Mouse (Mus musculus): ENCODE measurements around the gene Galntl6. TPM values are rescaled to one million over a fixed set of nuclear protein-coding genes. Genes with fewer than 3 reads are reported as not detected.

Gene Galntl6
- polyA plus RNA-seq, 1 experiment from 2014 or later, result not detected

DNA sequence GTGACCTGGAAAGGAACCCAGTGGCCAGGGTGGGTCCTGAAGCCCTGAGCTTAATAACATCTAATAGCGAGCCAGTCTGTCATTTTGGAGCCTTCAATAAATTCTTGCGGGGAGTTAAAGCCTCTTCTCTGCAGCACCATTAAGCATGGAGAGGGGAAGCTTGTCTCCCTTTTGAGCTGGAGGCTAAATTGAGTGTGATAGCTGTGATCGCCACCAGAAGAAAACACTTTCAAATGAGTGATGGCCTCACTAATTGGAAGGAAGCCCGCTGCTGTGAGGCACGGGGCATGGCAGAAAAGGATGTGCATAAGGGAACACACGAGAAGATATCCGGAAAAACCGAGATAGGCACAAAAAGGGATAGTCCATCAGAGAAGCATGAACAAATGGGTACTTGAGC lies 694.6 kb downstream of the Galntl6 start:
- WGBS (ENCODE audit: insufficient replicate concordance), result 65% methylated on average over 8 of the region's 8 CpGs
- Histone ChIP-seq H3K4me3 (ENCODE audit: low read depth, low read length) (no peak overlapping the region), H3K36me3 (replicated peaks; ENCODE audit: insufficient read depth, low read length) (no peaks in the 10 kb centered on the region)

DNA sequence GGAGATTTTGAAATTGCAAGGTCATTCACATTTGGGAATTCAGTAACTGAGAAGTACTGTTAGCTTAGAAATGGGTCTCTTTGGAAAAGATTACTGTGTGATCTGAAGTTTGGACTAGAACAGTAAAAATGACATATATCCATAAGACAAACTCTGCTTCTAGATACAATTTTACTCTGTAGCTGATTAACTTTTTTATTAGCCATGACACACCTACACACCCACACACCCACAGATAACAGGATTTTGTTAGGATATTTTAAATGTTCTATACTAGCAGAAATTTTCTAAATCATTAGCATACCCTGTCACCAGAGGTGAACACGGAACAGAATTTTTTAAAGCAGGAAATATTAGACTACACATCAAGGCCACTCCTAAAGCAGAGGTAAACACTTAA lies 722.7 kb downstream of the Galntl6 start:
- Histone ChIP-seq H3K36me3 (replicated peaks; ENCODE audit: insufficient read depth, low read length) (no peaks in the 10 kb centered on the region), H3K9ac (replicated peaks) (no peak overlapping the region), H3K27ac (ENCODE audit: low read depth) (no peak overlapping the region), H3K4me3 (ENCODE audit: low read depth, low read length) (no peak overlapping the region), H3K4me1 (ENCODE audit: insufficient read depth) (no peaks in the 10 kb centered on the region), H3K27me3 (ENCODE audit: insufficient read depth, low read length) (no peaks in the 10 kb centered on the region), H3K4me2 (ENCODE audit: low read depth, low read length) (no peak overlapping the region), H3K9me3 (ENCODE audit: low read length) (no peaks in the 10 kb centered on the region)
- TF ChIP-seq EP300 (IDR thresholded peaks at IDR 0.05; ENCODE audit: low read depth) (no peak), CTCF (IDR thresholded peaks at IDR 0.05; ENCODE audit: low read depth) (no peak)
- DNase-seq, result no peak
- no peak for ATAC-seq
- WGBS (ENCODE audit: insufficient replicate concordance), result 63% methylated on average over 1 of the region's 1 CpGs

More for the DNA sequence above, 694.6 kb downstream of the Galntl6 start:
- H3K27ac ChIP-seq (ENCODE audit: low read depth), result no peak overlapping the region
- H3K27me3 ChIP-seq (ENCODE audit: insufficient read depth, low read length), result no peaks in the 10 kb centered on the region
- no peak overlapping the region for H3K4me2 ChIP-seq (ENCODE audit: low read depth, low read length)
- DNase-seq (no peak), ATAC-seq (no peak)
- H3K9me3 ChIP-seq (ENCODE audit: low read length), result no peaks in the 10 kb centered on the region
- TF ChIP-seq EP300 (IDR thresholded peaks at IDR 0.05; ENCODE audit: low read depth), result no peak
- TF ChIP-seq CTCF (IDR thresholded peaks at IDR 0.05; ENCODE audit: low read depth), result no peak
- no peak overlapping the region for H3K9ac ChIP-seq (replicated peaks)
- no peaks in the 10 kb centered on the region for H3K4me1 ChIP-seq (ENCODE audit: insufficient read depth)

- H3K4me2 ChIP-seq (ENCODE audit: low read depth, low read length), result no peak overlapping the region
- 19% methylated on average over 1 of the region's 1 CpGs for WGBS (ENCODE audit: insufficient replicate concordance)
- H3K4me3 ChIP-seq (ENCODE audit: low read depth, low read length), result no peak overlapping the region
- TF ChIP-seq CTCF (IDR thresholded peaks at IDR 0.05; ENCODE audit: low read depth) (peak; percentile 49), EP300 (IDR thresholded peaks at IDR 0.05; ENCODE audit: low read depth) (no peak)
- no peaks in the 10 kb centered on the region for H3K36me3 ChIP-seq (replicated peaks; ENCODE audit: insufficient read depth, low read length)
- H3K27me3 ChIP-seq (ENCODE audit: insufficient read depth, low read length), result no peaks in the 10 kb centered on the region
- ATAC-seq (no peak), DNase-seq (peak; percentile 13)
- H3K27ac ChIP-seq (ENCODE audit: low read depth), result no peak overlapping the region
- H3K9ac ChIP-seq (replicated peaks), result no peak overlapping the region
- H3K9me3 ChIP-seq (ENCODE audit: low read length), result no peaks in the 10 kb centered on the region
- H3K4me1 ChIP-seq (ENCODE audit: insufficient read depth), result no peaks in the 10 kb centered on the region
These were observed 765.5 kb downstream of the Galntl6 start for GRCm38 (mm10) chr8:58146961-58147360.

GRCm38 (mm10) chr8:58086733-58087132 lies 825.7 kb downstream of the Galntl6 start:
- Histone ChIP-seq H3K36me3 (replicated peaks; ENCODE audit: insufficient read depth, low read length) (no peaks in the 10 kb centered on the region), H3K4me1 (ENCODE audit: insufficient read depth) (no peaks in the 10 kb centered on the region), H3K4me2 (ENCODE audit: low read depth, low read length) (no peak overlapping the region), H3K9me3 (ENCODE audit: low read length) (no peaks in the 10 kb centered on the region), H3K27me3 (ENCODE audit: insufficient read depth, low read length) (no peaks in the 10 kb centered on the region), H3K9ac (replicated peaks) (no peak overlapping the region), H3K4me3 (ENCODE audit: low read depth, low read length) (no peak overlapping the region), H3K27ac (ENCODE audit: low read depth) (no peak overlapping the region)
- 73% methylated on average over 4 of the region's 4 CpGs for WGBS (ENCODE audit: insufficient replicate concordance)
- TF ChIP-seq EP300 (IDR thresholded peaks at IDR 0.05; ENCODE audit: low read depth), result no peak
- TF ChIP-seq CTCF (IDR thresholded peaks at IDR 0.05; ENCODE audit: low read depth), result no peak
- ATAC-seq (no peak), DNase-seq (no peak)

DNA sequence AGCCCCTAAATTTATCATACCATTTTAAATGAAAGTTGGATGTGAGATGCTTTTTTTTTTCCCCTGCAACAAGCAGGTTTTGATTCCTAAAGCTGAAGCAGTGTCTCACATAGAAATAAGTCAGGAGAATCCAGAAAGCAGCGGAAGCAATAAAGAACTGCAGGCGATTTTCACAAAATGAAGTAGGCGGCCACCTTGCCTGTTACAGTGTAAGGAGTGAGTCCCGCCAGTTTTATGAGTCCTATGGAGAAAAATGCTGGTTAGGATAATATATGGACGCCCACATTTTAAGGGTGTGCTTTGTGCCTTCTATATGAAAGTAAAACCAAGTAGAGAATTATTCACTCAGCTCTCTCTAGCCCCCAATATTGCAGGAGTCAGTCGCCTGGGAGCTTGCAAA lies 827.5 kb downstream of the Galntl6 start:
- H3K27me3 ChIP-seq (ENCODE audit: insufficient read depth, low read length), result no peaks in the 10 kb centered on the region
- TF ChIP-seq EP300 (IDR thresholded peaks at IDR 0.05; ENCODE audit: low read depth), result no peak
- ATAC-seq, result no peak
- DNase-seq, result no peak
- no peaks in the 10 kb centered on the region for H3K4me1 ChIP-seq (ENCODE audit: insufficient read depth)
- H3K36me3 ChIP-seq (replicated peaks; ENCODE audit: insufficient read depth, low read length), result no peaks in the 10 kb centered on the region
- H3K27ac ChIP-seq (ENCODE audit: low read depth), result no peak overlapping the region
- H3K4me2 ChIP-seq (ENCODE audit: low read depth, low read length), result no peak overlapping the region
- H3K9ac ChIP-seq (replicated peaks), result no peak overlapping the region
- 76% methylated on average over 6 of the region's 6 CpGs for WGBS (ENCODE audit: insufficient replicate concordance)
- no peaks in the 10 kb centered on the region for H3K9me3 ChIP-seq (ENCODE audit: low read length)
- H3K4me3 ChIP-seq (ENCODE audit: low read depth, low read length), result no peak overlapping the region

- Histone ChIP-seq H3K36me3 (replicated peaks; ENCODE audit: insufficient read depth, low read length) (no peaks in the 10 kb centered on the region), H3K4me2 (ENCODE audit: low read depth, low read length) (no peak overlapping the region), H3K27me3 (ENCODE audit: insufficient read depth, low read length) (no peaks in the 10 kb centered on the region), H3K27ac (ENCODE audit: low read depth) (no peak overlapping the region), H3K4me1 (ENCODE audit: insufficient read depth) (no peaks in the 10 kb centered on the region), H3K4me3 (ENCODE audit: low read depth, low read length) (no peak overlapping the region), H3K9me3 (ENCODE audit: low read length) (no peaks in the 10 kb centered on the region), H3K9ac (replicated peaks) (no peak overlapping the region)
- ATAC-seq, result no peak
- no peak for TF ChIP-seq CTCF (IDR thresholded peaks at IDR 0.05; ENCODE audit: low read depth)
- no peak for DNase-seq
- WGBS (ENCODE audit: insufficient replicate concordance), result 61% methylated on average over 5 of the region's 5 CpGs
These were observed 830.7 kb downstream of the Galntl6 start for GRCm38 (mm10) chr8:58081715-58082114.

- Histone ChIP-seq H3K4me2 (ENCODE audit: low read depth, low read length) (no peak overlapping the region), H3K27me3 (ENCODE audit: insufficient read depth, low read length) (no peaks in the 10 kb centered on the region), H3K4me1 (ENCODE audit: insufficient read depth) (no peaks in the 10 kb centered on the region), H3K27ac (ENCODE audit: low read depth) (no peak overlapping the region), H3K4me3 (ENCODE audit: low read depth, low read length) (no peak overlapping the region), H3K9me3 (ENCODE audit: low read length) (no peaks in the 10 kb centered on the region), H3K9ac (replicated peaks) (no peak overlapping the region), H3K36me3 (replicated peaks; ENCODE audit: insufficient read depth, low read length) (no peaks in the 10 kb centered on the region)
- no peak for DNase-seq
- WGBS (ENCODE audit: insufficient replicate concordance), result 83% methylated on average over 4 of the region's 4 CpGs
- no peak for ATAC-seq
- no peak for TF ChIP-seq CTCF (IDR thresholded peaks at IDR 0.05; ENCODE audit: low read depth)
- no peak for TF ChIP-seq EP300 (IDR thresholded peaks at IDR 0.05; ENCODE audit: low read depth)
These were observed 837.8 kb downstream of the Galntl6 start for GRCm38 (mm10) chr8:58074611-58075010.
